Mouse (Mus musculus): ENCODE results near the gene E330021D16Rik. TPM values are rescaled to one million over a fixed set of nuclear protein-coding genes. Genes with fewer than 3 reads are reported as not detected.

Gene E330021D16Rik
- total and polyA plus RNA-seq, 3 experiments, result not detected

DNA sequence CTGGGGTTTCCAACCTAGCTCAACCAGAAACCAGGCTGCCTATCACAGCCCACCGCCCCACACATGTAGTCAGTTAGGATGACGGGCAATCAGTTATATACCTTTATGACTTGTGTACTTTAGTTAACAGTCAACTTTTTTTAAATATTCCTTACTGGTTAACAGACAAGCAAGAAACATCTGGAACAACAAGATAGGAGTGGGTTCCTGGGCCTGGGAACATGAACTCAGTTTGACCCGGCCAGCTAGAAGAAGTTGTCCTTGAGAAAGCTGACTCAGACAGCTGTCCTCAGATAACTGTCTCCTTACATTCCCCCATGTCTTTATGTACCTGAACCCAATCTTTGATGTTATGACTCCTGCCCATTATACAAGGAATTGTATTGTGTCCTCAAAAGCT is 37.3 kb upstream of the E330021D16Rik start:
- Histone ChIP-seq H3K36me3 (replicated peaks in 1 of 2; ENCODE audit: control insufficient read depth in 1 of 2, insufficient read depth in 1 of 2, low read length in 1 of 2) (no peaks in the 10 kb centered on the region), H3K9me3 (replicated peaks; ENCODE audit: low read length) (peaks cover 3% of the 10 kb centered on the region), H3K27me3 (replicated peaks) (no peaks in the 10 kb centered on the region), H3K4me2 (ENCODE audit: insufficient read depth, low read depth, poor library complexity, severe bottlenecking) (no peak overlapping the region), H3K79me2 (replicated peaks; ENCODE audit: control insufficient read depth, extremely low read depth, insufficient read depth, poor library complexity, severe bottlenecking) (no peaks in the 10 kb centered on the region), H3K27ac (ENCODE audit: insufficient read depth, low read depth) (no peak overlapping the region), H3K9ac (ENCODE audit: insufficient read depth, low read depth) (no peak overlapping the region), H3K4me3 (replicated peaks in 1 of 3; ENCODE audit: low read depth in 2 of 3, low read length in 2 of 3, poor library complexity in 1 of 3) (no peak overlapping the region), H3K4me1 (ENCODE audit: control insufficient read depth in 1 of 2, insufficient read depth in 2 of 2) (peaks cover 3 to 7% of the 10 kb centered on the region in 2 experiments; a peak in 2 of 4 replicates)
- no peak for DNase-seq (ENCODE audit: extremely low read depth)
- dilution Hi-C loops (cut with MboI; ENCODE audit: extremely low pct_ligation_motif_present, extremely low pct_unique_long_range_greater_than_20kb, low sequenced_read_pairs), result no loop called here
- TF ChIP-seq EP300 (IDR thresholded peaks at IDR 0.05; ENCODE audit: low read length) (no peak), PAX5 (IDR thresholded peaks at IDR 0.05; ENCODE audit: low read length) (no peak), MAFK (IDR thresholded peaks at IDR 0.05; ENCODE audit: insufficient replicate concordance, low read length) (no peak), RAD21 (IDR thresholded peaks at IDR 0.05; ENCODE audit: low read depth, low read length) (no peak), NRF1 (IDR thresholded peaks at IDR 0.05; ENCODE audit: low read depth, low read length) (no peak), GABPA (IDR thresholded peaks at IDR 0.05; ENCODE audit: insufficient replicate concordance, low read depth, low read length) (no peak), MXI1 (IDR thresholded peaks at IDR 0.05; ENCODE audit: low read depth, low read length) (no peak), USF2 (conservative IDR thresholded peaks at IDR 0.05; ENCODE audit: low read depth, low read length) (no peak), IRF4 (IDR thresholded peaks at IDR 0.05; ENCODE audit: low read depth, low read length) (no peak), ZC3H11A (IDR thresholded peaks at IDR 0.05; ENCODE audit: low read depth, low read length) (no peak), UBTF (IDR thresholded peaks at IDR 0.05; ENCODE audit: low read depth, low read length) (no peak), MEF2A (IDR thresholded peaks at IDR 0.05; ENCODE audit: borderline replicate concordance, low read depth, low read length) (no peak), CHD2 (IDR thresholded peaks at IDR 0.05; ENCODE audit: low read length) (no peak)
- in situ Hi-C loops (cut with MboI; ENCODE audit: low pct_ligation_motif_present, low pct_unique_long_range_greater_than_20kb, low sequenced_read_pairs), result no loop called here

DNA sequence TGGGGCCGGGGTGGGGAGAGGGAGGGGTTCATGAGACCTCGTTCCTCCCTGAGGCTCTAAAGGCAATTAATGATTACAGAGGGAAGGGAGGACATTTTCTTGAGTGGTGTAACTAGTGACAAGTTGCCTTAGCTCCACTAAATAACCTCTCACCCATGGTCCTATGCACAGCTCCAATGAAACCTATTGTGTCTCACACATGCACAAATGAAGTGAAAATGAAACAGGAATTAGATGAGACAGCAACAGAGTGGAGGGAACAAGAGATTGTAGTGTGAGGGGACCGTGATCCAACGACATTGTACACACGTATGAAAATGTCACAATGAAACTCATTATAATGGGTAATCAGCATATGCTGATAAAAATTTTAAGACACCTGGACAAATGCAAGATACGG is 35.5 kb upstream of the E330021D16Rik start:
- no peak overlapping the region for H3K9ac ChIP-seq (ENCODE audit: insufficient read depth, low read depth)
- no peaks in the 10 kb centered on the region for H3K79me2 ChIP-seq (replicated peaks; ENCODE audit: control insufficient read depth, extremely low read depth, insufficient read depth, poor library complexity, severe bottlenecking)
- H3K4me3 ChIP-seq (replicated peaks in 1 of 3; ENCODE audit: low read depth in 2 of 3, low read length in 2 of 3, poor library complexity in 1 of 3), result no peak overlapping the region
- peaks cover 3 to 7% of the 10 kb centered on the region in 2 experiments; a peak in 2 of 4 replicates for H3K4me1 ChIP-seq (ENCODE audit: control insufficient read depth in 1 of 2, insufficient read depth in 2 of 2)
- no peaks in the 10 kb centered on the region for H3K27me3 ChIP-seq (replicated peaks)
- H3K9me3 ChIP-seq (replicated peaks; ENCODE audit: low read length), result peaks cover 3% of the 10 kb centered on the region
- no peak overlapping the region for H3K27ac ChIP-seq (ENCODE audit: insufficient read depth, low read depth)
- no peak for DNase-seq (ENCODE audit: extremely low read depth)
- dilution Hi-C loops (cut with MboI; ENCODE audit: extremely low pct_ligation_motif_present, extremely low pct_unique_long_range_greater_than_20kb, low sequenced_read_pairs), result no loop called here
- no peak overlapping the region for H3K4me2 ChIP-seq (ENCODE audit: insufficient read depth, low read depth, poor library complexity, severe bottlenecking)
- TF ChIP-seq ETS1 (conservative IDR thresholded peaks at IDR 0.05; ENCODE audit: low read depth, low read length) (no peak), BHLHE40 (IDR thresholded peaks at IDR 0.05; ENCODE audit: low read depth, low read length) (no peak), UBTF (IDR thresholded peaks at IDR 0.05; ENCODE audit: low read depth, low read length) (no peak), TBP (conservative IDR thresholded peaks at IDR 0.05; ENCODE audit: low read depth, low read length) (no peak), EP300 (IDR thresholded peaks at IDR 0.05; ENCODE audit: low read length) (no peak), MAFK (IDR thresholded peaks at IDR 0.05; ENCODE audit: insufficient replicate concordance, low read length) (no peak), ELF1 (IDR thresholded peaks at IDR 0.05; ENCODE audit: low read depth, low read length) (no peak)
- H3K36me3 ChIP-seq (replicated peaks in 1 of 2; ENCODE audit: control insufficient read depth in 1 of 2, insufficient read depth in 1 of 2, low read length in 1 of 2), result no peaks in the 10 kb centered on the region
- in situ Hi-C loops (cut with MboI; ENCODE audit: low pct_ligation_motif_present, low pct_unique_long_range_greater_than_20kb, low sequenced_read_pairs), result no loop called here

All from CH12.LX (cell line).